Mouse (Mus musculus) brown adipose tissue, adult 24 weeks (tissue): ENCODE results near the gene Arpc3. TPM values are rescaled to one million over a fixed set of nuclear protein-coding genes. Genes with fewer than 3 reads are reported as not detected.

Source experiments
- polyA plus RNA-seq: library from polyadenylated mRNA; stranded (reverse); fragments of >200 nt; gene quantifications from 2 replicates; pipeline ENCODE4 v1.2.4, GENCODE M21; 2012; ENCODE audit not compliant: missing spikeins, insufficient read depth, insufficient read length

The Arpc3 gene
- polyA plus RNA-seq, 1 experiment = 158 TPM

Other genes starting within 250 kb of the Arpc3 start
- 85.4 and 119 TPM in 2 replicates for gene Ppp1cc, start 233.6 kb upstream of the Arpc3 start, polyA plus RNA-seq
- gene Hvcn1, start 185.1 kb upstream of the Arpc3 start, polyA plus RNA-seq = 5.7 and 7.7 TPM in 2 replicates
- gene Tctn1, start 127.4 kb upstream of the Arpc3 start, polyA plus RNA-seq = 1.2 and 2.9 TPM in 2 replicates
- gene Pptc7, start 107.5 kb upstream of the Arpc3 start, polyA plus RNA-seq = 24.3 and 28.0 TPM in 2 replicates
- 6.3 and 6.9 TPM in 2 replicates for gene Rad9b, start 37.6 kb upstream of the Arpc3 start, polyA plus RNA-seq
- gene Vps29, start 37.5 kb upstream of the Arpc3 start, polyA plus RNA-seq = 101 and 111 TPM in 2 replicates
- gene Gpn3, start 20.0 kb upstream of the Arpc3 start, polyA plus RNA-seq = 13.9 and 15.7 TPM in 2 replicates
- gene Fam216a, start 19.5 kb upstream of the Arpc3 start, polyA plus RNA-seq = 8.5 and 14.2 TPM in 2 replicates
- gene Anapc7, start 29.8 kb downstream of the Arpc3 start, polyA plus RNA-seq = 16.6 and 17.5 TPM in 2 replicates
- 77.3 and 79.4 TPM in 2 replicates for gene Atp2a2, start 110.3 kb downstream of the Arpc3 start, polyA plus RNA-seq
- gene Ift81, start 222.6 kb downstream of the Arpc3 start, polyA plus RNA-seq = 23.3 and 26.5 TPM in 2 replicates